Mouse (Mus musculus) kidney, postnatal 4 days (tissue): ENCODE results near the gene Hist1h3g.

Experiments
- DNase-seq, 2 experiments: peaks; one replicate each; pipeline ENCODE4 v3.0.0; 2021; ENCODE audit warnings: mixed read lengths in 2 of 2

The Hist1h3g gene

GRCm38 (mm10) chr13:23535137-23536075 is at the start of gene Hist1h3g:
Gene Hist1h3g (plus strand): TSS chr13:23535422.
- peak; percentile 90 to 91 for DNase-seq

- DNase-seq, result peak; percentile 67 to 79
Measured at GRCm38 (mm10) chr13:23488400-23489322, 46.6 kb upstream of the Hist1h3g start, which contains the start of gene Btn2a2. Gene Btn2a2 (minus strand): TSS chr13:23488857.

DNA sequence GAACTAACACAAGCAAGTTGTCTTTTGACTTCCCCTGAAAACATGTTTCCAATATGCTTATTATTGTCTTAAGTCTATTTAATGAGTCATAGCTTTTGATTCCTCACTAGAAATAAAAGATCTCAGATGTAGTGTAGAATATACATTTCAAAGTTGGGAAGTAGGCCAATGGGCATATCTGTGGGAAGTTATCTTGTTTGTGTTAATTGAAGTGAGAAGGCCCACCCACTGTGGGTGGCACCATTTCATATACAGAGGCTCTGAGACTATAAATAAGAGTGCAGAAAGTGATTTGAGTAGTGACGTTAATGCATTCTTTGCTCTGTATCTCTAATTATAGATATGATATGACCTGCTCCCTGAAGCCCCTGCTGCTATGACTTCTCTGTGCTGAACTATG is 44.4 kb upstream of the Hist1h3g start:
- DNase-seq, result no peak

GRCm38 (mm10) chr13:23491263-23491662 is 44.0 kb upstream of the Hist1h3g start:
- no peak for DNase-seq

DNA sequence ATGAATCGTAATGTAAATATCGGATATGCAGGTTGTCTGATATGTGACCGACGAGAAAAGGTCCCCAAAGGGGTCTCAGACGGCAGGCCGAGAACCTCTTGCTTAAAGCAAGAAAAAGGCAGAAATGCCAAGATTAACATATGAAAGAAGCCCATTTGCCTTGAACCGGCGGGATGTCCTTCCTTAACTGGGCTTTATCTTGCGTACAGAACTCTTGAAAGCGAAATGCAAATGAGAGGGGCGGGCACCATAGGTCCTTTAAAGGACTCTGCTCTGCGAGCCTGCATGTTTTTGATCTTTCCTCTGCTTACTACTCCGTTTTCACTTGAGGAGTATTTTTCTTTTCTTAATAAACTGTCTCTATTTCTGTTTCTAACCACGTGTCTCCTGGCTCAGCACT is 43.2 kb upstream of the Hist1h3g start:
- DNase-seq, result no peak

DNA sequence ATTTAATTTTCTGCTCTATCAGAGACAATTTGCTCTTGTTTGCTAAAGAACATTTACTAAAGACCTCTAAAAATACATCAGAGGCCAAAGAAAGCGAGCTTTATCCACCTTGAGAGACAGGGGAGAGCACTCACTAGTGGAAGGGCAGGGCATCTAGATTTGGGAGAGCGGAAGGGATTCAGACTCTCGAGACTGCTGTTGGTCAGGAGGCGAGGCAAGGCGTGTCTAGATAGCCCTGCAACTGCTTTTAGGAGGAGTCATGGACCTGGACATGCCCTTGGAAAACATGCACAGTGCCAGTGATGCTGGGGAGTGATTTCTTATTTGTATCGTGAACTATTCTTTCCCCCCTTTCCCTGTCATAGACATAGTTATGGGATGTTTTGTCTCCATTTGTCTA is 39.7 kb upstream of the Hist1h3g start:
- no peak for DNase-seq

- DNase-seq, result peak; percentile 35 to 48
Measured at GRCm38 (mm10) chr13:23497656-23498321, 37.4 kb upstream of the Hist1h3g start.

- no peak for DNase-seq
Measured at GRCm38 (mm10) chr13:23498653-23499052, 36.6 kb upstream of the Hist1h3g start.

DNA sequence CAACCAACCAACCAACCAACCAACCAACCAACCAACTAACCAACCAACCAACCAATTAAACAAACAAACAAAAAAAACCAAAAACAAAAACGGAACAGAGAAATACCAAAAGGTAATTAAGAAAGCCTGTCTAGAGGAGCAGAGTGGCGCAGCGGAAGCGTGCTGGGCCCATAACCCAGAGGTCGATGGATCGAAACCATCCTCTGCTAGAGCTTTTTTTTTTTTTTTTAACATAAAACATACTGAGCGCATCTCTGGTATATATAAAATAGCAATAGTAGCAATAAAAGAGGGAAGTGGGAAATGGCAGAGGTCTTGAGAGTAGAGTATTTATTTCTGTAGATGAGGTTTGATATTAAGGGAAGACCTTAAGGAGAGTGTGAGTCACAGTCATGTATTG is 35.3 kb upstream of the Hist1h3g start:
- DNase-seq, result no peak

DNA sequence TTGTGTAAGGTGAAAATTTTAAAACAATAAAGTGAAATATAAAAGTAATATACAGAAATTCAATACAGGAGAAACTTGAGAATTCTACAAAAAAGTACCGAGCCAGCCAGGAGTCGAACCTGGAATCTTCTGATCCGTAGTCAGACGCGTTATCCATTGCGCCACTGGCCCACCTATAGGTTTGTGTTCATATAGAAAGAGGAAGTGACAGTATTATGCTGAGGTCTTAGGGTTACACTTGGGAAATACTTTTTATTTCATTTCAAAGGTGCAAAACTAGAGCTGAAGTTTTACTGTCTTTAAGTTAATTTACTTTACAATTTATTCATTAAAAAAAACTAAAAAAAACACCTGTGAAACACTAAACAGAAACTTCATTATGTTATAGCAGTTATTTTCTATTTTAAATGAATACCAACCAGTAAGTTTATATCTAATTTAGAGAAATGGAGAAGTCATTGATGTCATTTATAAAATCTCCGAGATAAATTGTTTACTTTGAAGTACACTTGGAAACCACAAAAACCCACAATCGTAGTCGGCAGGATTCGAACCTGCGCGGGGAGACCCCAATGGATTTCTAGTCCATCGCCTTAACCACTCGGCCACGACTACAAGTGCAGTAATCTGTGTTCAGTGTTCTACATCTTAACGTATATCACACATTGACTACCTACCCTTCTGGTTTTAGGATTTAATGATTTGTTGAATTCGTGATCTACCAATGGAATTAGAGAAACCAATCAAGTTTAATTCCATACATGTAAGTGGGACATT is 34.6 kb upstream of the Hist1h3g start:
- peak; percentile 64 to 72 for DNase-seq

GRCm38 (mm10) chr13:23501511-23501910 is 33.7 kb upstream of the Hist1h3g start:
- no peak for DNase-seq

DNA sequence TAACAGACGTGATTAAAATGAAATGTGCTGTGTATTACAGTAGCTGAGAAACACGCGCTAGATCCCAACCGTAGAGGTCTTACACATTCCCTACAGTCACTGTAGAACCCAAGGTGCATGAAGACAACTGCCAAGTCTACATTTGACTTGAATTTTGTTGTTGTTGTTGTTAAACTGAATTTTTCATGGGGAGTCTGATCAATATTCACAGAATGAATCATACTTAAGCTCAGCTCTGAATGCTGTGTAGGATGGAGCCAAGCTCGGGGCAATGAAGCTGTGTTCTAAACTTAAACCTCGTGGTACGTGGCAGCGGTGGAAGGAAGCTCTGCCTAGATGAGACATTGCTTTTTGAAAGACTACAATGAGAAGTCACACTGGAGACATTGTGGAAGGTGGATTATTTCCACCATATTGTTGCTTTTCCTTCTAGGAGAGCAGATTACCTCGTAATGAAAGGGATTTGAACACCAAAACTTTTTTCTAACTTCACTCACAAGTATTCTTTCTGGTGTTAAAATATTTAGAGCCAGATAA is 33.1 kb upstream of the Hist1h3g start:
- no peak for DNase-seq

GRCm38 (mm10) chr13:23502916-23503315 is 32.3 kb upstream of the Hist1h3g start:
- no peak for DNase-seq

- peak; percentile 41 to 51 for DNase-seq
Measured at GRCm38 (mm10) chr13:23503797-23504196, 31.4 kb upstream of the Hist1h3g start.

- no peak for DNase-seq
Measured at GRCm38 (mm10) chr13:23505662-23506345, 29.4 kb upstream of the Hist1h3g start.

DNA sequence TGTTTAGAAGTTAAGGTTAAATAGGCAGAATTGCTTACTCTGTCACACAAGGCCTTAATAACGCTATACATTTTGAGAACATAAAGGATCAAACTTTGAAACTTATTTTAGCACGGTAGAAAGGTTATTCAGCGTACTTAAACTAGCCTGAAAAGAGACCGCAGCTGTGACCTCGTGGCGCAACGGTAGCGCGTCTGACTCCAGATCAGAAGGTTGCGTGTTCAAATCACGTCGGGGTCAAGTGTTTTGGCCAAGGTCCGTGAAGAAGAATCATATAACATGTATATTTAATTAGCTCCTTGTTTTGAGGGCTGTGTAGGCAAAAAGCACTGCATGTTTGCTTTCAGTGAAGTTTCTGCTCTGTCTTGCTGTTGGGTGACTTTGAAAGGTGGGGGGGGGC is 28.9 kb upstream of the Hist1h3g start:
- DNase-seq, result peak; percentile 55 to 59

DNA sequence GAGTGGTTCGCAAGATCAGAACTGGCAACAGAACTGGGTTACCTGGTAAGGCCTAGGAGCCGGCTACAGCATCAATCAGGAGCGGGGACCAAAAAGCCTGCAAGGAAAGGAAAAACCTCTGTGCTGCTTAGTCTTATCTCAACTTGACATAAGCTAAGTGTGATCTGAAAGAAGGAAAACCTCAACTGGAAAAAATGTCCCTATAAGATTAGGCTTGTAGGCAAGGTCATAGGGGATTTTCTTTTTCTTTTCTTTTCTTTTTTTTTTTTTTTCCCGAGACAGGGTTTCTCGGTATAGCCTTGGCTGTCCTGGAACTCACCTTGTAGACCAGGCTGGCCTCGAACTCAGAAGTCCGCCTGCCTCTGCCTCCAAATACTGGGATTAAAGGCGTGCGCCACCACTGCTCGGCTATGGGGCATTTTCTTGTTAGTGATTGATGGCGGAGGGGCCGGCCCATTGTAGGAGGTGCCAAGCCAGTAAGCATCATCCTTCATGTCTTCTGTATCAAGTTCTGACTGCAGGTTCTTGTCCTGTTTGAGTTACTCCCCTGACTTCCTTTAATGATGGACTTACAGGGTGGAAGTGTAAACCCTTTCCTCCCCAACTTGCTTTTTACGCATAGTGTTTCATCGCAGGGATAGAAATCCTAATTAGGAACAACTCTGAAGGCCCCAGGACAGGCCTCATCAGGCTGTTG is 28.3 kb upstream of the Hist1h3g start:
- peak; percentile 21 to 37 for DNase-seq

- DNase-seq, result no peak
Measured at GRCm38 (mm10) chr13:23510127-23510526, 25.1 kb upstream of the Hist1h3g start.

DNA sequence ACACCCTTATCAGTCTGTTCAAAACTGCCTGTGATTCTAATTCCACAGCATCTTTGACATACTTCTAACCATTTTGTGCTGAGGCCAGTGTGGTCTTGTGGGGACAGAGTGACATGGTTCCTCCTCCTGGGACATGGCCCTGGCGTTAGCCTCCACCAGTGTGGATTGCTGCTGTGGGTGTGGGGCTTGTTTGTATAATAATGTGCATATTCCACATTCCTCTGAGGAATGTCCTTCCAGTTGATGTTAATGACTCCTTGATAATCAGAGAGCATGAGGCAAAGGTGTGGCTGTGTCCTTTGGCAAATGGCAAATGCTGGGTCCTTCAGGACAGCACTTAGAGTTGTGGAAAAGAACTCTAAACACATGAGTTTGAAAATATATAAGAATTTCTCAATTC is 21.7 kb upstream of the Hist1h3g start:
- no peak for DNase-seq

DNA sequence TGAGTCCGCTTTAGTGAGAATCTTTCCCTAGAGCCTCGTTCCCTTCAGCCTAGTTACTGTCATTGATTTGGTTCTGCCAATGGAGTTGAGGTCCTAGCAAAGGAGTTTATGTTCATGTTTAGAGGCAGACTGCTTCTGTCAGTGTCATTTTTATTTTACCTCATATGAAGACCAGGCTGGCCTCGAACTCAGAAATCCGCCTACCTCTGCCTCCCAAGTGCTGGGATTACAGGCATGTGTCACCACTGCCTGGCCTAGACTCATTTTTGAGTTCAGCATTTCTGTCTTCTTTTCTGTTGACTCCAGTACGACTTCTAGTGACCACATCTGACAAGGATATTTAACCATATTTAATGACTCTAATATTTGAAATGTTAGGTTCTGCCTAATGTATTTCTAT is 19.9 kb upstream of the Hist1h3g start:
- no peak for DNase-seq
